Mouse (Mus musculus): ENCODE data around the gene Jph2.

DNA sequence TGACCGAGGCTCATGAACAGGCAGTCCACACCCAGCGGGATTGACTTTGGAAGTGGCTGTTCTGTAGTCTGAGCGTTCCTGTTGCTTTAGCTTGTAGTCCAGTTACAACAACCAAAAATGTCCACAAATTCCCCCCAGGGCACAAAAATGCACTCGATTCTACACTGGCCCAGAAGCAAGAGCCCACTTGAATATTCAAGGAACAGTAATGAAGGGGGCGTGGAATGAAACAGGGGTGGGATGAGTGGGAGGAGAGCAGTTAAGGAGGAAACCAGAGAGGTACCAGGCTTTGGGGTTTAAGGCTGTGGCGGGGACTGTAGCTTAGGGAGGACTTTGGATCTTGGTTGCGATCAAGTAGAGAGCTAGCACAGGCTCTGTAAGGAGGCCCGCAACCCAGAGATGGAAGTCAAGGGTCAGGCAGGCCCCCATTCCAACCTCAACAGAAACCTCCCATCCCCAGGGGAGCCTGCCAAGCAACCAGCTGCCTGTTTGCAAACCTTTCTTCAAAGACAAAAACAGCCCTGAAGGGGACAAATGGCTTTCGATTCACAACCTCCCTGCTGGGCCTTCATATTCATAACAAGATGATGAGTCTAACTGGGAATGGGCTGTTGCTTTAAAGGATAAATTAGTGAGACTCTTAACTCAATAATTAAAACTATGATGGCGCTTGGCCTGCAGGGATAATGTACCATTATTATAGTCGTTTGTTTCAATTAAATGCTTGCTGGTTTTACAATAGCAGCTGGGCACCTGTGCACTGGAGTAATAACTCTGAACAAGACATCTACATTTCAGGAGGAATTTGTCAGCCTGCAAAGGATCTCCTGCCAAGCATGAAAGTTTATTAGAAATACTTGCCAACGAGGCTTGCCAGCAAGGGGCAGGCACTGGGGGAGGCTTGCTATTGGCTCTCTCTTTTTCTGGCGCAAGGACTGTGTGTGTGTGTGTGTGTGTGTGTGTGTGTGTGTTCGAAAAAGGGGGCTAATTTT is 97.4 kb downstream of the Jph2 start:
- TF ChIP-seq POLR2A (IDR thresholded peaks at IDR 0.05; ENCODE audit: borderline replicate concordance, extremely low read depth, insufficient read depth, insufficient read length, poor library complexity, severe bottlenecking) = no peak
- no peak for TF ChIP-seq CTCF (IDR thresholded peaks at IDR 0.05; ENCODE audit: borderline replicate concordance, extremely low read depth, insufficient read depth, insufficient read length)
